Mouse (Mus musculus): ENCODE measurements at regions not wholly inside any gene's neighbourhood (a gene's known extent, or its start where the extent isn't known, plus 50 kb on each side); places are given as distances from the start of the nearest gene placed in this dataset.

GRCm38 (mm10) chr5:54543556-54544061 is 545.3 kb downstream of the Stim2 start:
- peak in 1 of 2 experiments; percentile 2 for DNase-seq (ENCODE audit: low spot score in 2 of 2)

- DNase-seq (ENCODE audit: low spot score in 2 of 2) = no peak
Observed at GRCm38 (mm10) chr5:54578519-54578918, 580.2 kb downstream of the Stim2 start.

GRCm38 (mm10) chr5:54579458-54579857 is 581.2 kb downstream of the Stim2 start:
- DNase-seq (ENCODE audit: low spot score in 2 of 2) = no peak

DNA sequence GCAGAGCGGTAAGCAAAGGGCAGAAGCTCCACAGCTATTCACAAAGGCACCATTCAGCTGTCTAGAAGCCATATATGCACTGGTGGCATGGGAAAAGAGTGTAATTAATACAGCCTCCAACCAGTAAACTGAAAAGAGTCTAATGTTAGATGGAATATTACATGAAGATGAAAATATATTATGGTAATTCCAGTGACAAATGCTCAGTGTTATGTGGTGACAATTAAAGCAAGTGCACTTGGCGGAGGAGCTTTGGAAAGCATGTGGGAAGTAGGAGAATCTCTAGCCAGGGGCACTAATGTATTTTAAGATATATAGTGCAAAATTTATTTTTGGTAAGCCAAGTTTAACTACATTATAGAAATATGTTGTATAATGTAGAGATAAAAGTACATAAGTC is 583.9 kb downstream of the Stim2 start:
- DNase-seq (ENCODE audit: low spot score in 2 of 2) = no peak

GRCm38 (mm10) chr5:54588332-54589020 is 590.2 kb downstream of the Stim2 start:
- no peak for DNase-seq (ENCODE audit: low spot score in 2 of 2)

GRCm38 (mm10) chr5:54610957-54611356 is 612.7 kb downstream of the Stim2 start:
- no peak for DNase-seq (ENCODE audit: low spot score in 2 of 2)

- no peak for DNase-seq (ENCODE audit: low spot score in 2 of 2)
Observed at GRCm38 (mm10) chr5:54622733-54623132, 624.4 kb downstream of the Stim2 start.

DNA sequence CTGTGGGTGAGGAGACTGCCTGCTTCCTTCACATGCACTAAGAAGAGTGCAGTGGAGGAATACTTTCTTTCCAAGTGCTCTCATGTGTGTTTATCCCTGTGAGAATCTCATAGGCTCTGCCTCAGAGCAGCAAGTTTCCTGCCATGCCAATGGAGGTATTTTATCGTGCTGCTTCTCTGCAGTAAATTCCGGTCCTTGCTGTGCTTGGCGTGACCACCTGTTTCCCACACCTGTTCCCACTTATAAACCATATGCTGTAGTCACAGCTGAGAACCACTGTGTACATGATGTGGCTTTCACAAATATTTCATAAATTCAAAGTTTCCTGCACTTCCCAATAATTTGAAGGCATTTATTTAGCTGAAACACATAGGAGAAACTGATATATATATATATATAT is 634.0 kb downstream of the Stim2 start:
- DNase-seq (ENCODE audit: low spot score in 2 of 2) = peak in 1 of 2 experiments; percentile 2

All from right cerebral cortex, postnatal 36 days (tissue).